ENCODE assay signal across 8 mouse cellular contexts in the genomic region with DNA sequence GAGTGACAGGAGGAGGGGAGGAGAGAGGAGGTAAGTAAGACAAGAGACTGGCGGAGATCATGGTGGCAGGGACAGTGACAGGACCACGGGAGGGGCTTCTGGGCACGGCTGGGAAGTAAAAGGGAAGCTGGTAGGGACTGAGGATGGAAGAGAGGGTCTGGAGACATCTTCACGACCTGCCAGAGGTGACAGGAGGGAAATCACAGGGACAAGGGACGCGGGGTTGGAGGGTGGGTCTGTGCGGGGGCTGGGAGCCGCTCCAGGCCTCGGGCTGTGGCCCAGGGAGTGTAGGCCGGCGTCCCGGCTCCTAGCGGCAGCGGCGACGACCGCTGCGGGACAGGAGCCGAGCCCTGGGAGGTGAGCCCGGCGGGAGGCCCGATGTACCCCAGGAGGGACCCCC. TPM values are rescaled to one million over a fixed set of nuclear protein-coding genes. Genes with fewer than 3 reads are reported as not detected.
DNase-seq lines count a peak whose midpoint lies in the region; ATAC-seq and TF ChIP-seq lines count a peak whose summit lies in the region.

No protein-coding gene starts in this region.

- in situ Hi-C loops in ES-E14 (cut with MboI; ENCODE audit: low sequenced_read_pairs in 2 of 2, unreplicated experiment in 2 of 2) = no loop called here

- ATAC-seq in heart, embryonic 13.5 days (ENCODE audit: extremely low read depth, insufficient number of reproducible peaks, low FRiP score, low TSS enrichment) = 0 out of 2 replicates have a peak, but pooled peaks have one; percentile 40
- ATAC-seq in midbrain, embryonic 12.5 days (ENCODE audit: low FRiP score, low read depth) = peak; percentile 50
- ATAC-seq in inflammation-experienced regulatory T-cells, adult 6 months = no peak
- no peak for ATAC-seq in erythroblast, adult 5-6 weeks (replicated peaks; ENCODE audit: low FRiP score, poor library complexity, severe bottlenecking)

- 3% methylated on average over 9 of the region's 22 CpGs for WGBS in heart, embryonic 13.5 days
- WGBS in hindbrain, embryonic 10.5 days = under 1% methylated on average over 22 of the region's 22 CpGs
- WGBS in midbrain, embryonic 12.5 days = 2% methylated on average over 19 of the region's 22 CpGs

- H3K27ac ChIP-seq in heart, embryonic 13.5 days (replicated peaks) = no peak overlapping the region
- no peak overlapping the region for H3K27ac ChIP-seq in ES-E14 (ENCODE audit: insufficient read depth, low read depth, low read length, poor library complexity, severe bottlenecking)
- peak overlapping the region; percentile 86 for H3K27ac ChIP-seq in hindbrain, embryonic 10.5 days
- H3K27ac ChIP-seq in midbrain, embryonic 12.5 days (replicated peaks) = peak overlapping the region; percentile 25; the same call in 1 of the 2 replicates

- H3K27me3 ChIP-seq in heart, embryonic 13.5 days (replicated peaks) = peaks cover 85% of the 10 kb centered on the region
- peaks cover 80% of the 10 kb centered on the region for H3K27me3 ChIP-seq in hindbrain, embryonic 10.5 days (ENCODE audit: insufficient read depth, poor library complexity, severe bottlenecking)
- H3K27me3 ChIP-seq in midbrain, embryonic 12.5 days = peaks cover 55% of the 10 kb centered on the region

- H3K9ac ChIP-seq in heart, embryonic 13.5 days = peak overlapping the region; percentile 69
- H3K9ac ChIP-seq in ES-E14 (ENCODE audit: insufficient read depth, low read depth, low read length, poor library complexity, severe bottlenecking) = no peak overlapping the region
- H3K9ac ChIP-seq in midbrain, embryonic 12.5 days (replicated peaks) = peak overlapping the region; percentile 96

- H3K36me3 ChIP-seq in heart, embryonic 13.5 days = no peaks in the 10 kb centered on the region
- no peaks in the 10 kb centered on the region for H3K36me3 ChIP-seq in ES-E14 (ENCODE audit: control insufficient read depth, insufficient read depth, low read length, poor library complexity, severe bottlenecking)
- no peaks in the 10 kb centered on the region for H3K36me3 ChIP-seq in hindbrain, embryonic 10.5 days
- no peaks in the 10 kb centered on the region for H3K36me3 ChIP-seq in midbrain, embryonic 12.5 days

- peaks cover 14% of the 10 kb centered on the region for H3K4me1 ChIP-seq in heart, embryonic 13.5 days
- H3K4me1 ChIP-seq in ES-E14 (ENCODE audit: control insufficient read depth in 2 of 2, insufficient read depth in 2 of 2, low read length in 2 of 2, poor library complexity in 1 of 2) = peaks cover 0 to 3% of the 10 kb centered on the region in 2 experiments; a peak in 1 of 4 replicates
- H3K4me1 ChIP-seq in hindbrain, embryonic 10.5 days (replicated peaks) = peaks cover 41% of the 10 kb centered on the region
- H3K4me1 ChIP-seq in midbrain, embryonic 12.5 days = peaks cover 41% of the 10 kb centered on the region

- DNase-seq in heart, adult 9 months (ENCODE audit: low spot score in 2 of 2) = no peak
- DNase-seq in ES-E14 (ENCODE audit: low read depth, low spot score) = no peak
- peak; percentile 25 for DNase-seq in hindbrain, embryonic 10.5 days (ENCODE audit: low spot score)
- DNase-seq in thymus, postnatal 36 days = no peak

- H3K4me3 ChIP-seq in heart, embryonic 13.5 days = peak overlapping the region; percentile 50
- peak overlapping the region; percentile 16 to 68; a peak in 3 of 4 replicates for H3K4me3 ChIP-seq in ES-E14 (ENCODE audit: insufficient read depth in 1 of 2, low read depth in 1 of 2, low read length in 2 of 2, poor library complexity in 1 of 2, severe bottlenecking in 1 of 2)
- H3K4me3 ChIP-seq in hindbrain, embryonic 10.5 days = peak overlapping the region; percentile 73
- peak overlapping the region; percentile 92 for H3K4me3 ChIP-seq in midbrain, embryonic 12.5 days

- no peaks in the 10 kb centered on the region for H3K9me3 ChIP-seq in heart, embryonic 13.5 days
- H3K9me3 ChIP-seq in ES-E14 (ENCODE audit: control insufficient read depth, insufficient read depth, low read depth, low read length) = no peaks in the 10 kb centered on the region
- H3K9me3 ChIP-seq in hindbrain, embryonic 10.5 days = no peaks in the 10 kb centered on the region
- H3K9me3 ChIP-seq in midbrain, embryonic 12.5 days = no peaks in the 10 kb centered on the region

- peak overlapping the region; percentile 73 for H3K4me2 ChIP-seq in heart, embryonic 13.5 days
- peak overlapping the region; percentile 78 for H3K4me2 ChIP-seq in midbrain, embryonic 12.5 days (replicated peaks)

TF ChIP-seq in ES-E14, 5 proteins besides CTCF, POLR2A, EP300 and RAD21:
- TF ChIP-seq MAFK (IDR thresholded peaks at IDR 0.05; ENCODE audit: insufficient read depth, low read depth, low read length) (no peak), CHD2 (IDR thresholded peaks at IDR 0.05; ENCODE audit: low read depth, low read length) (no peak), HCFC1 (IDR thresholded peaks at IDR 0.05; ENCODE audit: borderline replicate concordance, insufficient read depth, low read length) (no peak), ZC3H11A (IDR thresholded peaks at IDR 0.05; ENCODE audit: borderline replicate concordance, low read depth, low read length) (no peak), ZNF384 (IDR thresholded peaks at IDR 0.05; ENCODE audit: low read depth, low read length) (no peak)

RNA-seq across cellular contexts. Expression of a gene that starts 0.5 kb away (rescaled TPM):
- polyA plus RNA-seq in heart, embryonic 13.5 days (2015; fragmentation: Nextera tagmentation; extraction: Ambion mirVana) = 0.10 and 0.12 TPM in 2 replicates
- 0.98 and 1.2 TPM in 2 replicates for total RNA-seq in ES-E14 (2012; rRNA removed)
- polyA plus RNA-seq in hindbrain, embryonic 10.5 days (2016; fragmentation: Nextera tagmentation; extraction: Ambion mirVana) = 1.4 and 2.1 TPM in 2 replicates
- polyA plus RNA-seq in midbrain, embryonic 12.5 days (2016; fragmentation: Nextera tagmentation; extraction: Ambion mirVana) = 5.0 and 5.5 TPM in 2 replicates
- 1 to 10 TPM in 1 of 3 experiments, under 1 TPM in 2; 0.57 to 1.2 (median 0.58) TPM for polyA plus RNA-seq in inflammation-experienced regulatory T-cells, adult 6 months (2017; shearing (Covaris generic))
- not detected in 2 replicates for total RNA-seq in erythroblast, adult 5-6 weeks (2015; ENCODE audit: low replicate concordance)
- total RNA-seq in erythroblast, adult 5-6 weeks (2017; ENCODE audit: low replicate concordance) = not detected in 2 replicates

RNA-seq across cellular contexts. Expression of a gene that starts 9.5 kb away (rescaled TPM):
- polyA plus RNA-seq in heart, embryonic 13.5 days (2015; fragmentation: Nextera tagmentation; extraction: Ambion mirVana) = 24.7 and 32.5 TPM in 2 replicates
- total RNA-seq in ES-E14 (2012; rRNA removed) = 44.1 and 48.2 TPM in 2 replicates
- polyA plus RNA-seq in hindbrain, embryonic 10.5 days (2016; fragmentation: Nextera tagmentation; extraction: Ambion mirVana) = 75.2 and 91.2 TPM in 2 replicates
- 53.1 and 58.0 TPM in 2 replicates for polyA plus RNA-seq in midbrain, embryonic 12.5 days (2016; fragmentation: Nextera tagmentation; extraction: Ambion mirVana)
- 10 to 100 TPM in 1 of 3 experiments, 1 to 10 TPM in 2; 4.6 to 17.6 (median 6.8) TPM for polyA plus RNA-seq in inflammation-experienced regulatory T-cells, adult 6 months (2017; shearing (Covaris generic))
- 2.7 and 3.3 TPM in 2 replicates for total RNA-seq in erythroblast, adult 5-6 weeks (2015; ENCODE audit: low replicate concordance)
- 1.5 and 4.0 TPM in 2 replicates for total RNA-seq in erythroblast, adult 5-6 weeks (2017; ENCODE audit: low replicate concordance)

RNA-seq across cellular contexts. Expression of a gene that starts 48.7 kb away (rescaled TPM):
- not detected in 2 replicates for polyA plus RNA-seq in heart, embryonic 13.5 days (2015; fragmentation: Nextera tagmentation; extraction: Ambion mirVana)
- 3.6 and 6.1 TPM in 2 replicates for total RNA-seq in ES-E14 (2012; rRNA removed)
- polyA plus RNA-seq in hindbrain, embryonic 10.5 days (2016; fragmentation: Nextera tagmentation; extraction: Ambion mirVana) = not detected in 2 replicates
- polyA plus RNA-seq in midbrain, embryonic 12.5 days (2016; fragmentation: Nextera tagmentation; extraction: Ambion mirVana) = not detected in 2 replicates
- polyA plus RNA-seq in inflammation-experienced regulatory T-cells, adult 6 months (2017; shearing (Covaris generic)) = not detected
- not detected in 2 replicates for total RNA-seq in erythroblast, adult 5-6 weeks (2015; ENCODE audit: low replicate concordance)
- total RNA-seq in erythroblast, adult 5-6 weeks (2017; ENCODE audit: low replicate concordance) = not detected in 2 replicates

RNA-seq across cellular contexts. Expression of a gene that starts 58.3 kb away (rescaled TPM):
- polyA plus RNA-seq in heart, embryonic 13.5 days (2015; fragmentation: Nextera tagmentation; extraction: Ambion mirVana) = 1.2 TPM in 2 replicates
- total RNA-seq in ES-E14 (2012; rRNA removed) = 0.49 and 0.79 TPM in 2 replicates
- 0.50 and 0.64 TPM in 2 replicates for polyA plus RNA-seq in hindbrain, embryonic 10.5 days (2016; fragmentation: Nextera tagmentation; extraction: Ambion mirVana)
- polyA plus RNA-seq in midbrain, embryonic 12.5 days (2016; fragmentation: Nextera tagmentation; extraction: Ambion mirVana) = 1.4 and 1.6 TPM in 2 replicates
- not detected for polyA plus RNA-seq in inflammation-experienced regulatory T-cells, adult 6 months (2017; shearing (Covaris generic))
- total RNA-seq in erythroblast, adult 5-6 weeks (2015; ENCODE audit: low replicate concordance) = not detected in 2 replicates
- total RNA-seq in erythroblast, adult 5-6 weeks (2017; ENCODE audit: low replicate concordance) = not detected in 2 replicates

RNA-seq across cellular contexts. Expression of a gene that starts 59.2 kb away (rescaled TPM):
- polyA plus RNA-seq in heart, embryonic 13.5 days (2015; fragmentation: Nextera tagmentation; extraction: Ambion mirVana) = 4.5 and 5.0 TPM in 2 replicates
- 1.8 and 4.5 TPM in 2 replicates for total RNA-seq in ES-E14 (2012; rRNA removed)
- polyA plus RNA-seq in hindbrain, embryonic 10.5 days (2016; fragmentation: Nextera tagmentation; extraction: Ambion mirVana) = 4.5 and 7.6 TPM in 2 replicates
- 14.3 and 15.2 TPM in 2 replicates for polyA plus RNA-seq in midbrain, embryonic 12.5 days (2016; fragmentation: Nextera tagmentation; extraction: Ambion mirVana)
- polyA plus RNA-seq in inflammation-experienced regulatory T-cells, adult 6 months (2017; shearing (Covaris generic)) = 1 to 10 TPM in 2 of 3 experiments, under 1 TPM in 1; 0.78 to 7.5 (median 3.1) TPM
- total RNA-seq in erythroblast, adult 5-6 weeks (2015; ENCODE audit: low replicate concordance) = 1.3 TPM in 1 of 2 replicates, not detected in the other
- total RNA-seq in erythroblast, adult 5-6 weeks (2017; ENCODE audit: low replicate concordance) = 3.3 and 4.5 TPM in 2 replicates

Comparison
In these comparisons a context has a peak if more than half of its experiments do, and no peak if none do; other contexts are left out.
1. ATAC-seq: peak in heart, embryonic 13.5 days (single experiment) and midbrain, embryonic 12.5 days (single experiment); none in inflammation-experienced regulatory T-cells, adult 6 months (single experiment) and erythroblast, adult 5-6 weeks (single experiment).
2. H3K27ac ChIP-seq: peak in hindbrain, embryonic 10.5 days (single experiment) and midbrain, embryonic 12.5 days (single experiment); none in heart, embryonic 13.5 days (single experiment) and ES-E14 (single experiment).
3. H3K4me3 ChIP-seq: peak in every context shown above with its lines; median percentile 92 in midbrain, embryonic 12.5 days; 73 in hindbrain, embryonic 10.5 days; 50 in heart, embryonic 13.5 days; 42 in ES-E14.